Mouse (Mus musculus) erythroblast, adult 5-6 weeks (primary cell): ENCODE results near the gene Kcnd1. TPM values are rescaled to one million over a fixed set of nuclear protein-coding genes. Genes with fewer than 3 reads are reported as not detected.
"Not testable (repeated sequence)": the region's sequence is repeated elsewhere in the genome, so short reads cannot be mapped to it uniquely, and the experiment has no call there.

ENCODE experiments used
- ATAC-seq: replicated peaks from 2 replicates; pipeline ENCODE4 v1.8.0; 2016; ENCODE audit warnings: moderate number of reproducible peaks, mild to moderate bottlenecking, moderate TSS enrichment, inconsistent platforms; ENCODE audit not compliant: poor library complexity, low FRiP score, severe bottlenecking
- total RNA-seq, 2 experiments: library from RNA; stranded (forward) in 1 of 2; stranded (reverse) in 1 of 2; fragments of 150-400 nt in 1 of 2; fragments of 200-764, 138-1000 nt in 1 of 2; gene quantifications; 2 replicates each; pipeline versions ENCODE4 v1.2.3 to v1.2.4; 2015 to 2017; ENCODE audit warnings: low replicate concordance in 2 of 2

Kcnd1 gene
- total RNA-seq (2015; ENCODE audit: low replicate concordance) (4.8 and 5.4 TPM in 2 replicates), total RNA-seq (2017; ENCODE audit: low replicate concordance) (3.6 and 4.5 TPM in 2 replicates)

DNA sequence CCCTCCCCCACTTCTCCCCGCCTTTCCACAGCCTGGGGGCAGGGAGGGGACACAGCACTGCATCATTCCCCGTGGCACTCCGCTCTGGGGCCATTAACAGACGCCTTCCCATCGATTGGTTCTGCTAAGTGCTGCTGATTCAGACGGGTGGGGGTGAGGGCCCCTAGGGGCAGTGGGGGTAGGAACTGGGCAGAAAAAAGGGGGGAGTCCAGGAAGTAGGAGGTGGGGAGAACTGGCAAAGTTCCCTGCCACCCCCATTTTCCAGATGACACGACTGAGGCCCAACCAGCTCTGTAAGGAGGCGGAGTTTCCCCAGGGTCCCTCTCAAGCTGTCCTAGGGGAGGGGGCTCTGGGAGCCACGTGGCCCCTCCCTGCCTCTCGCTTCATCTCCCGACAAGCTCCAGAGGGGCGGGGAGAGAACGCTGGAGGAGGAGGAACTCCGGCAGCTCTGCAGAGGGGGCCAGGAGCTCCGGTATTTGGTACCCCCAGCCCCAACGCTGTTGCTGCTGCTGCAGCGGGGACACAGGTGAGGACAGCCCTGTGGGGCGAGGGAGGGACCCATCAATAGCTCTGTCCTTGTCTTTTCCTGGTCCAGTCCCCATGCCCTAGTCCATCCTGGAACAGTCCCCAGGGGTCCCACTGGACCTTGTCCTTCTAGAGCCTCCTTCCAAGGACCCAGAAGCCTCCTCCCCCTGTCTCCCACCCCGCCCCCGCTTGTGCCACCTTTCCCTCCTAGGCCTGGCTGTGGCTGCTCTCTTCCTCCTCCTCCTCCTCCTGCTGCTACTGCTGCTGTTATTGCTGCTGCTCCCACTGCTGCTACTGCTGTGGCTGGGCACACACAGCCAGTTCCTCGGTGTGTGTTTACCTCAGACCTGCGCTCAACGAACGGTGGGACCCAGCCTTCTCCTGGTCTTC, at the start of gene Kcnd1:
TSS of gene Kcnd1 (plus strand) at position 425 of the 915 bp plus-strand sequence.
- ATAC-seq: no peak

- no peak for ATAC-seq
Measured at GRCm38 (mm10) chrX:7772766-7773165, 49.3 kb upstream of the Kcnd1 start.

- ATAC-seq: no peak
Measured at GRCm38 (mm10) chrX:7775501-7776205, 46.4 kb upstream of the Kcnd1 start.

GRCm38 (mm10) chrX:7776329-7777082, 45.6 kb upstream of the Kcnd1 start:
- peak; percentile 77 for ATAC-seq

DNA sequence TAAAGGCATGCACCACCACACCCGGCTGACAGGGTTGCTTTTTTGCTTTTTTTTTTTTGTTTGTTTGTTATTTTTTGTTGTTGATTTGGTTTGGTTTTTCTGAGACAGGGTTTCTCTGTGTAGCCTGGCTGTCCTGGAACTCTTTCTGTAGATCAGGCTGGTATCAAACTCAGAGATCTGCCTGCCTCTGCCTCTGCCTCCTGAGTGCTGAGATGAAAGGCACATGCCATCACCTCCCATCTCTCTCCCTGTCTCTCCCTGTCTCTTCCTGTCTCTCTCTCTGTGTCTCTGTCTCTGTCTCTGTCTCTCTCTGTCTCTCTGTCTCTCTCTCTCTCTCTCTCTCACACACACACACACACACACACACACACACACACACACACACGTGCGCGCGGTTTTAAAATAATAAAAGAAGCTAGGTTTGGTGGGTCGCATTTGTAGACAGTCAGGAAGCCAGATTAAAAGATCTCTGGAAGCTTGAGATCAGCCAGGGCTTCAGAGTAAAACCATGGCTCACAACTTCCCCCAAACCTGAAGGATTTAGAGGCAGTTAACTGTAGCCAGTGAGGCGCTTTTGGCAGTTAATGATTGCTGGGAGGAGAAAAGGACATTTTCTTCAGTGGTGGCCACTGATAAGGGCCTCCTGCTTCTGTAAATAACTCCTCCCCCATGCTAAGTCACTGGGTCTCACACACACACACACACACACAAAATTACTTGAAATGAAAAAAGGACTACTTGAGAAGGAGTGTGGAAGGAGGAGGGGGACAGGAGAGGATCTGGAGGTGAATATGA, 43.4 kb upstream of the Kcnd1 start:
- peak; percentile 95 for ATAC-seq

- ATAC-seq: peak; percentile 22
Measured at GRCm38 (mm10) chrX:7779294-7779693, 42.8 kb upstream of the Kcnd1 start.

- ATAC-seq: no peak
Measured at GRCm38 (mm10) chrX:7782603-7783092, 39.4 kb upstream of the Kcnd1 start.

- ATAC-seq: peak; percentile 97
Measured at GRCm38 (mm10) chrX:7789542-7790136, 32.5 kb upstream of the Kcnd1 start, which contains the start of gene Gripap1. Gene Gripap1, plus strand, starts transcription at chrX:7789765.

DNA sequence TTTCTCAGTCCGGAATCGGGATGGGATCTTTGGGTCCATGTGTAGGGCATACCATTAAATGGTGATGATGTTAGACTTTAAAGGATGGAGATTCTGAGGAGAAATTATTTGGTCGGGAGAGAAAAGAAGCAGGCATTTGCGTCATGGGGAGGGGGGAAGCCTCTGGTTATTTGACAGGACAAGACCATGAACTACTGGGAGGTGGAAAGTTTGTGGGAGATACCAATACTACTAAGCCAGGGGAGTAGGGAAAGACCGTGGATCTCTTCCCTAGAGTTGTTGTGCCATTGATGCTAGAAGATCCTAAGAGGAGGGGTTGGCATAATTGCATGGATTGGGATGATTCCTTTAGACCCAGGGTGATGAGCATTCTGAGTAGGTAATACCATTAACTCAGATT, 31.8 kb upstream of the Kcnd1 start:
- 0 out of 2 replicates have a peak, but pooled peaks have one; percentile 34 for ATAC-seq

- ATAC-seq: 0 out of 2 replicates have a peak, but pooled peaks have one; percentile 37
Measured at GRCm38 (mm10) chrX:7793361-7793760, 28.7 kb upstream of the Kcnd1 start.

DNA sequence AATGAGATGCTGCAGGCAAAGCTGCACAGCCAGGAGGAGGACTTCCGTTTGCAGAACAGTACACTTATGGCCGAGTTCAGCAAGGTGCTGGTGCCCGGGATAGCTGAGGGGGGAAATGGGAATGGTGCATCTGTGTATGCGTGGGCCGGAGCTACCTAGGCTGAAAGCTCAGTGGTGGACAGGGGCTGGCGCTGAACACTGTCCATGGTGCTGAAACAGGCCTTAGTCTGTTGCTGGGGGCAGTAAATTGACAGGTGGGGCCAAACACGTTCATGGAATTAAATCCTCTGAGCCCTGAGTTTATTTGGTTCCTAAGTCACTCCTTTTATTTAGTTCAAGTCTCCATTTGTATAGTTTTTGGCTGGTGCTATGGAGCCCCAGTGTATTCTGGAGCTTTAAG, 27.1 kb upstream of the Kcnd1 start:
- no peak for ATAC-seq

- ATAC-seq: peak; percentile 86
Measured at GRCm38 (mm10) chrX:7797327-7797726, 24.8 kb upstream of the Kcnd1 start.

DNA sequence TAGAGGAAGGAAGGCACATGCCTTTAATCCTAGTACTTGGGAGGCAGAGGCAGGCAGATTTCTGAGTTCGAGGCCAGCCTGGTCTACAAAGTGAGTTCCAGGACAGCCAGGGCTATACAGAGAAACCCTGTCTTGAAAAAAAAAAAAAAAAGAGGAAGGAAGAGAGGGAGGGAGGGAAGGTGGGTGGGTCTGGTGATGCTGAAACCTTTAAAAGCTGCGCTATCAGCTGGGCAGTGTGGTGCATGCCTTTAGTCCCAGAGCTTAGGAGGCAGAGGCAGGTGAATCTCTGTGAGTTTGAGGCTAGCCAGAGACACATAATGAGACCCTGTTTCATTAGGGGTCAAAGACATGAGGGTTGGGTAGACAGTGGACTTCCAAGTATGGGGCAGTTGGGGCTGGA, 19.9 kb upstream of the Kcnd1 start:
- ATAC-seq: not testable (repeated sequence)

GRCm38 (mm10) chrX:7815016-7815415, 7.1 kb upstream of the Kcnd1 start:
- peak; percentile 98 for ATAC-seq

GRCm38 (mm10) chrX:7837146-7837545, 15.1 kb downstream of the Kcnd1 start:
- peak; percentile 64 for ATAC-seq

DNA sequence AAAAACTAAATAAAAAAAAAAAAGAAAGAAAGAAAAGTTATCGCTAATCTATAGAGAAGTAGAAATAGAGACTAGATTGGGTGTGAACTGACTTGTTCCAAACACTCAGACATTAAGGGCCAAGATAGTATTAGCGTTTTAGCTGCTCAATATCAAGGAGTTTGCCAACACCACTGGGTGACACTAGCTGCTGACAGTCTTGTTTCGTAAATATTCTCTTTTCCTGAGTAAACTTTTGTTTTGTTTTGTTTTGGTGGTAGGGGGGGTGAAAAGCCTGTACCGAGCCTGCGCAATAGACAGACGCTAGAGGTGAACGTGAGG, 18.7 kb downstream of the Kcnd1 start:
- ATAC-seq: no peak

- peak; percentile 80 for ATAC-seq
Measured at GRCm38 (mm10) chrX:7841163-7842162, 19.4 kb downstream of the Kcnd1 start, which contains the start of gene Otud5. Gene Otud5, plus strand, starts transcription at chrX:7841364.
